Mouse (Mus musculus): Measurements from ENCODE around the gene F11r. TPM values are rescaled to one million over a fixed set of nuclear protein-coding genes. Genes with fewer than 3 reads are reported as not detected.

Gene F11r
- polyA plus RNA-seq, 1 experiment from 2014 or later = 88.7 TPM

DNA sequence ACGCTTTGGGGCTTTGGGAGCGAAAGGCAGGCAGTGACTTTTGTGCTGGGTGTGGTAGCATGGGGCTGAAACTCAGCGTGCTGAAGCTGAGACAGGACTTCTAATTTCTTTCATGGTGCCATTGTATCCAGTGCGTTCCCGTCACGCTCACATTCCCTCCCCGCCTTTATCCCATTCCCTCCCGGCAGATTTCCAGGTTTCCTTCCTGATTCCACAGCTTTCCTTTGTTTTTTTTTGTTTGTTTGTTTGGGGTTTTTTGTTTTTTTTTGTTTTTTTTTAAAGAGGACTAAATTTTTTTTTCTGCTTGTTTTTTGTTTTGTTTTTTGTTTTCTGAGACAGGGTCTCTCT lies 5.1 kb downstream of the F11r start:
- H3K4me1 ChIP-seq (replicated peaks; ENCODE audit: control insufficient read depth, insufficient read depth, low read length) = peaks cover 28% of the 10 kb centered on the region
- H3K27me3 ChIP-seq (replicated peaks; ENCODE audit: control insufficient read depth, insufficient read depth, low read length) = no peaks in the 10 kb centered on the region; the same call in 1 of the 2 replicates
- DNase-seq (ENCODE audit: low spot score) = no peak
- 67% methylated on average over 8 of the region's 8 CpGs for WGBS
- peak overlapping the region; percentile 27 for H3K4me2 ChIP-seq (ENCODE audit: low read length)
- no peak overlapping the region for H3K9ac ChIP-seq (ENCODE audit: low read length)
- H3K27ac ChIP-seq (ENCODE audit: low read depth) = peak overlapping the region; percentile 83
- no peaks in the 10 kb centered on the region for H3K36me3 ChIP-seq (ENCODE audit: control insufficient read depth, insufficient read depth, low read length)
- no peak for ATAC-seq (replicated peaks; ENCODE audit: low FRiP score, low TSS enrichment, low read depth)
- no peak overlapping the region for H3K4me3 ChIP-seq (ENCODE audit: low read depth, low read length)
- peaks cover 8% of the 10 kb centered on the region; the same call in 1 of the 2 replicates for H3K9me3 ChIP-seq (ENCODE audit: control insufficient read depth, low read length)

GRCm38 (mm10) chr1:171445050-171445449 lies 7.7 kb downstream of the F11r start:
- Histone ChIP-seq H3K27me3 (replicated peaks; ENCODE audit: control insufficient read depth, insufficient read depth, low read length) (no peaks in the 10 kb centered on the region), H3K4me3 (ENCODE audit: low read depth, low read length) (no peak overlapping the region), H3K4me2 (ENCODE audit: low read length) (no peak overlapping the region), H3K9me3 (ENCODE audit: control insufficient read depth, low read length) (peaks cover 8% of the 10 kb centered on the region; the same call in 1 of the 2 replicates), H3K27ac (ENCODE audit: low read depth) (no peak overlapping the region), H3K9ac (ENCODE audit: low read length) (no peak overlapping the region), H3K4me1 (replicated peaks; ENCODE audit: control insufficient read depth, insufficient read depth, low read length) (peaks cover 23% of the 10 kb centered on the region), H3K36me3 (ENCODE audit: control insufficient read depth, insufficient read depth, low read length) (no peaks in the 10 kb centered on the region)
- DNase-seq (ENCODE audit: low spot score) = no peak
- 73% methylated on average over 5 of the region's 5 CpGs for WGBS
- ATAC-seq (replicated peaks; ENCODE audit: low FRiP score, low TSS enrichment, low read depth) = no peak

GRCm38 (mm10) chr1:171446854-171447253 lies 9.5 kb downstream of the F11r start:
- Histone ChIP-seq H3K9me3 (ENCODE audit: control insufficient read depth, low read length) (peaks cover 8% of the 10 kb centered on the region; the same call in 1 of the 2 replicates), H3K4me2 (ENCODE audit: low read length) (no peak overlapping the region), H3K27me3 (replicated peaks; ENCODE audit: control insufficient read depth, insufficient read depth, low read length) (no peaks in the 10 kb centered on the region), H3K27ac (ENCODE audit: low read depth) (no peak overlapping the region), H3K4me3 (ENCODE audit: low read depth, low read length) (no peak overlapping the region), H3K4me1 (replicated peaks; ENCODE audit: control insufficient read depth, insufficient read depth, low read length) (peaks cover 13% of the 10 kb centered on the region), H3K9ac (ENCODE audit: low read length) (no peak overlapping the region), H3K36me3 (ENCODE audit: control insufficient read depth, insufficient read depth, low read length) (no peaks in the 10 kb centered on the region)
- WGBS = 49% methylated on average over 7 of the region's 7 CpGs
- ATAC-seq (replicated peaks; ENCODE audit: low FRiP score, low TSS enrichment, low read depth) = no peak
- no peak for DNase-seq (ENCODE audit: low spot score)

DNA sequence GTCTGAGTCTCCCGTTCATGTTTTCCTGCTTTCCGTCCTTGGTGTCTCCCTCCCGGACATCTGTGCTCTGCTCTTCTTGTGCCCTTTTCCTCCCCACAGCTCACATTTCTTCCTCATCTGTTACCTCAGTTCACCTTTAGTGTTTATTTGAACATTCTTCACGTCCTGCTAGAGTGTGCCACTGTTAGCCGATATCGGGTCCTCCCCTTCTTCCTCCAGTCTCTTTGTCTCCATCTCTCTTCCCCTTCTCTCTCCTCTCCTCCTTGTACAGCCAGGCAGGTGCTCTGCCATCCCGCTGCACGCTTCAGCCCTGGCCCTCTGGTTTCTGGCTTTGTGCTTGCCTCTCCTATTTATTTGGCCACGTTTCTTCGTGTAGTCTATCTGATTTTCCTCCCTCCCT lies 10.4 kb downstream of the F11r start:
- H3K9me3 ChIP-seq (ENCODE audit: control insufficient read depth, low read length) = peaks cover 8% of the 10 kb centered on the region; the same call in 1 of the 2 replicates
- no peak overlapping the region for H3K27ac ChIP-seq (ENCODE audit: low read depth)
- WGBS = 31% methylated on average over 10 of the region's 10 CpGs
- peaks cover 13% of the 10 kb centered on the region for H3K4me1 ChIP-seq (replicated peaks; ENCODE audit: control insufficient read depth, insufficient read depth, low read length)
- DNase-seq (ENCODE audit: low spot score) (no peak), ATAC-seq (replicated peaks; ENCODE audit: low FRiP score, low TSS enrichment, low read depth) (no peak)
- H3K4me2 ChIP-seq (ENCODE audit: low read length) = peak overlapping the region; percentile 36
- H3K36me3 ChIP-seq (ENCODE audit: control insufficient read depth, insufficient read depth, low read length) = no peaks in the 10 kb centered on the region
- H3K27me3 ChIP-seq (replicated peaks; ENCODE audit: control insufficient read depth, insufficient read depth, low read length) = no peaks in the 10 kb centered on the region
- H3K9ac ChIP-seq (ENCODE audit: low read length) = no peak overlapping the region
- no peak overlapping the region for H3K4me3 ChIP-seq (ENCODE audit: low read depth, low read length)

GRCm38 (mm10) chr1:171450062-171450461 lies 12.7 kb downstream of the F11r start:
- no peaks in the 10 kb centered on the region for H3K27me3 ChIP-seq (replicated peaks; ENCODE audit: control insufficient read depth, insufficient read depth, low read length)
- DNase-seq (ENCODE audit: low spot score) (no peak), ATAC-seq (replicated peaks; ENCODE audit: low FRiP score, low TSS enrichment, low read depth) (no peak)
- H3K9ac ChIP-seq (ENCODE audit: low read length) = no peak overlapping the region
- WGBS = 82% methylated on average over 11 of the region's 11 CpGs
- H3K27ac ChIP-seq (ENCODE audit: low read depth) = no peak overlapping the region
- no peaks in the 10 kb centered on the region for H3K36me3 ChIP-seq (ENCODE audit: control insufficient read depth, insufficient read depth, low read length)
- H3K4me1 ChIP-seq (replicated peaks; ENCODE audit: control insufficient read depth, insufficient read depth, low read length) = peaks cover 13% of the 10 kb centered on the region
- H3K9me3 ChIP-seq (ENCODE audit: control insufficient read depth, low read length) = 0 out of 2 replicates have a peak, but pooled peaks cover 2% of the 10 kb centered on the region
- H3K4me3 ChIP-seq (ENCODE audit: low read depth, low read length) = no peak overlapping the region
- no peak overlapping the region for H3K4me2 ChIP-seq (ENCODE audit: low read length)

DNA sequence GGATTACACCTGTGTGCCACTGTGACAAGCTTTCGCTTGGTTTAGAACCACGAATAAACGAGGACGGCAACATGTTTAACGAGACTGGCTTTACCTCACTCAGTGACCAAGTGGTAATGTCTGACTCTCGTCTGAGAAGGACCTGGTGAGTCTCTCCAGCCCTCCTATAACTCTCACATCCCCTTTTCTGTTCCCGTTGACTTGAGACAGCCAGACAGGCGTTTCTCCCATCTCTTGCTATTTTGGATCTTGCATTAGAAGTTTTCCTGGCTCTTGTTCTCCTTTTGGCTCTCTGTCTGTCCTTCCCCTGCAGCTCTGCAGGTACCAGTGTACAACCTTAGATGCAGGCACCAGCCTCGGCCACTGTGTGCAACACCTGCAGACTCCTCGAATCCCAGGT lies 13.7 kb downstream of the F11r start:
- ATAC-seq (replicated peaks; ENCODE audit: low FRiP score, low TSS enrichment, low read depth) = no peak
- WGBS = 71% methylated on average over 10 of the region's 10 CpGs
- H3K4me3 ChIP-seq (ENCODE audit: low read depth, low read length) = no peak overlapping the region
- H3K4me1 ChIP-seq (replicated peaks; ENCODE audit: control insufficient read depth, insufficient read depth, low read length) = peaks cover 13% of the 10 kb centered on the region
- 0 out of 2 replicates have a peak, but pooled peaks cover 2% of the 10 kb centered on the region for H3K9me3 ChIP-seq (ENCODE audit: control insufficient read depth, low read length)
- no peaks in the 10 kb centered on the region for H3K27me3 ChIP-seq (replicated peaks; ENCODE audit: control insufficient read depth, insufficient read depth, low read length)
- DNase-seq (ENCODE audit: low spot score) = no peak
- H3K27ac ChIP-seq (ENCODE audit: low read depth) = no peak overlapping the region
- no peak overlapping the region for H3K9ac ChIP-seq (ENCODE audit: low read length)
- no peaks in the 10 kb centered on the region for H3K36me3 ChIP-seq (ENCODE audit: control insufficient read depth, insufficient read depth, low read length)
- H3K4me2 ChIP-seq (ENCODE audit: low read length) = no peak overlapping the region

DNA sequence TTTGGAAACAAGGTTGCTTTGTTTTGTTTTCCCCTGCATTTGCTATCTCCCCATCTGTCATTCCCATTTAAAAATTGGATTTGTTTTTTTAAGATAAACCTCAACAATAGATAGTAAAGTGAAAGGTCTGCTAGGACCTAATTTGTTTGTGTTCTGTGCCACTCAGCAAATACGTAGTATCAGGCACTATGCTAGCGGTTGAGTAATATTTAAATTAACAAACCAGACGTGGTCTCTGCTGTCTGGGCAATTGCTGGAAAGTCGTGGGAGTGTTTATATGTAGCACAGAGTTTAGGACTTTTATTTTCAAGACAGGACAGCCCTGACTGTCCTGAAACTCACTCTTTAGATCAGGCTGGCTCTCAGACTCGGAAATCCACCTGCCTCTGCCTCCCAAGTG lies 15.2 kb downstream of the F11r start:
- Histone ChIP-seq H3K9ac (ENCODE audit: low read length) (no peak overlapping the region), H3K27me3 (replicated peaks; ENCODE audit: control insufficient read depth, insufficient read depth, low read length) (no peaks in the 10 kb centered on the region), H3K9me3 (ENCODE audit: control insufficient read depth, low read length) (no peaks in the 10 kb centered on the region), H3K36me3 (ENCODE audit: control insufficient read depth, insufficient read depth, low read length) (no peaks in the 10 kb centered on the region), H3K4me1 (replicated peaks; ENCODE audit: control insufficient read depth, insufficient read depth, low read length) (peaks cover 4% of the 10 kb centered on the region), H3K27ac (ENCODE audit: low read depth) (no peak overlapping the region), H3K4me3 (ENCODE audit: low read depth, low read length) (no peak overlapping the region), H3K4me2 (ENCODE audit: low read length) (no peak overlapping the region)
- 68% methylated on average over 5 of the region's 5 CpGs for WGBS
- no peak for DNase-seq (ENCODE audit: low spot score)
- ATAC-seq (replicated peaks; ENCODE audit: low FRiP score, low TSS enrichment, low read depth) = no peak

- H3K27me3 ChIP-seq (replicated peaks; ENCODE audit: control insufficient read depth, insufficient read depth, low read length) = no peaks in the 10 kb centered on the region
- H3K36me3 ChIP-seq (ENCODE audit: control insufficient read depth, insufficient read depth, low read length) = no peaks in the 10 kb centered on the region
- ATAC-seq (replicated peaks; ENCODE audit: low FRiP score, low TSS enrichment, low read depth) = no peak
- H3K9me3 ChIP-seq (ENCODE audit: control insufficient read depth, low read length) = no peaks in the 10 kb centered on the region
- H3K4me3 ChIP-seq (ENCODE audit: low read depth, low read length) = no peak overlapping the region
- no peak for DNase-seq (ENCODE audit: low spot score)
- H3K4me1 ChIP-seq (replicated peaks; ENCODE audit: control insufficient read depth, insufficient read depth, low read length) = no peaks in the 10 kb centered on the region
- no peak overlapping the region for H3K4me2 ChIP-seq (ENCODE audit: low read length)
- 74% methylated on average over 5 of the region's 5 CpGs for WGBS
- H3K9ac ChIP-seq (ENCODE audit: low read length) = no peak overlapping the region
- H3K27ac ChIP-seq (ENCODE audit: low read depth) = no peak overlapping the region
Measured at GRCm38 (mm10) chr1:171452923-171453322, 15.6 kb downstream of the F11r start.

DNA sequence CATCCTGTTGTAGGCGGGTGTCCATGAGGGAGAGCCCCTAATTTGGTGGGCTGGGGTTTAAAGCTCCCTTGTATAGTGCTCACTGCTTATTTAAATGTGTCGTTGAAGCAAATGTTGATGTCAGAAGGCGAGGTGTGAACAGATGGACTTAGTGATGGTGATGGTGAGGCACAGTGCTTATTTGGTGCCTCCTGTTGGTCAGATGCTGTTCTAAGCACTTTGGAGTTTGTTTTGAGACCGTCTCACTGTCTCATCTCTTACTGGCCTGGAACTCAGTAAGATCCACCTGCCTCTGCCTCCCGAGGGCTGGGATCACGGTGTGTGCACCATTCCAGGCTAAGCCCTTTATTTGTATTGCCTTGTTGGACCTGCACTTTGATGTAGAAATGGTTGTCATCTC lies 17.6 kb downstream of the F11r start:
- WGBS = 89% methylated on average over 6 of the region's 6 CpGs
- no peak for DNase-seq (ENCODE audit: low spot score)
- H3K27ac ChIP-seq (ENCODE audit: low read depth) = no peak overlapping the region
- no peak for ATAC-seq (replicated peaks; ENCODE audit: low FRiP score, low TSS enrichment, low read depth)
- no peaks in the 10 kb centered on the region for H3K27me3 ChIP-seq (replicated peaks; ENCODE audit: control insufficient read depth, insufficient read depth, low read length)
- no peaks in the 10 kb centered on the region for H3K36me3 ChIP-seq (ENCODE audit: control insufficient read depth, insufficient read depth, low read length)
- no peak overlapping the region for H3K9ac ChIP-seq (ENCODE audit: low read length)
- no peaks in the 10 kb centered on the region for H3K9me3 ChIP-seq (ENCODE audit: control insufficient read depth, low read length)
- H3K4me1 ChIP-seq (replicated peaks; ENCODE audit: control insufficient read depth, insufficient read depth, low read length) = no peaks in the 10 kb centered on the region
- H3K4me2 ChIP-seq (ENCODE audit: low read length) = no peak overlapping the region
- no peak overlapping the region for H3K4me3 ChIP-seq (ENCODE audit: low read depth, low read length)

All from intestine, embryonic 14.5 days (tissue).